Mouse (Mus musculus) induced T-regulatory cell, adult 2 months (primary cell): ENCODE data around the gene Rag1.
A peak's percentile ranks its signal among the peaks of the same experiment; 100 is the strongest.

Source experiments
- DNase-seq: peaks from one replicate; pipeline ENCODE4 v3.0.0-alpha.2; 2012; ENCODE audit warnings: low read depth

Gene Rag1

GRCm38 (mm10) chr2:101649114-101649671 is at the start of gene Rag1, which contains the start of gene B230118H07Rik:
Gene Rag1 (minus strand): TSS chr2:101649501.
Gene B230118H07Rik (minus strand): TSS chr2:101649532.
- no peak for DNase-seq

GRCm38 (mm10) chr2:101695584-101695983 is 46.3 kb upstream of the Rag1 start:
- no peak for DNase-seq

GRCm38 (mm10) chr2:101693577-101694215 is 44.4 kb upstream of the Rag1 start:
- peak; percentile 62 for DNase-seq

- no peak for DNase-seq
These were observed 43.7 kb upstream of the Rag1 start for GRCm38 (mm10) chr2:101693043-101693442.

GRCm38 (mm10) chr2:101690252-101690827 is 41.0 kb upstream of the Rag1 start:
- no peak for DNase-seq

GRCm38 (mm10) chr2:101688011-101688410 is 38.7 kb upstream of the Rag1 start:
- DNase-seq: no peak

- DNase-seq: no peak
These were observed 35.1 kb upstream of the Rag1 start for GRCm38 (mm10) chr2:101684421-101684820.

- DNase-seq: peak; percentile 70
These were observed 30.0 kb upstream of the Rag1 start for GRCm38 (mm10) chr2:101679164-101679784.

GRCm38 (mm10) chr2:101678236-101679021 is 29.1 kb upstream of the Rag1 start, which contains the start of gene Traf6:
Gene Traf6 (plus strand): TSS chr2:101678429.
- peak; percentile 90 for DNase-seq

- no peak for DNase-seq
These were observed 24.2 kb upstream of the Rag1 start for GRCm38 (mm10) chr2:101673547-101673946.

- DNase-seq: no peak
These were observed 19.4 kb upstream of the Rag1 start for GRCm38 (mm10) chr2:101668751-101669150.

GRCm38 (mm10) chr2:101665703-101666092 is 16.4 kb upstream of the Rag1 start:
- DNase-seq: no peak

GRCm38 (mm10) chr2:101665058-101665702 is 15.9 kb upstream of the Rag1 start:
- peak; percentile 71 for DNase-seq

GRCm38 (mm10) chr2:101660536-101660935 is 11.2 kb upstream of the Rag1 start:
- no peak for DNase-seq

GRCm38 (mm10) chr2:101652921-101653597 is 3.8 kb upstream of the Rag1 start:
- peak; percentile 72 for DNase-seq

- no peak for DNase-seq
These were observed 3.1 kb upstream of the Rag1 start for GRCm38 (mm10) chr2:101652204-101652920.

- DNase-seq: no peak
These were observed 1.1 kb upstream of the Rag1 start for GRCm38 (mm10) chr2:101650446-101650845.

GRCm38 (mm10) chr2:101648361-101648760 is 940 bp downstream of the Rag1 start:
- DNase-seq: no peak

GRCm38 (mm10) chr2:101645841-101646240 is 3.5 kb downstream of the Rag1 start:
- no peak for DNase-seq

GRCm38 (mm10) chr2:101639840-101640350 is 9.4 kb downstream of the Rag1 start:
- no peak for DNase-seq
